Mouse (Mus musculus) central nervous system, embryonic 18 days (tissue): ENCODE measurements around the gene Cd6. TPM values are rescaled to one million over a fixed set of nuclear protein-coding genes. Genes with fewer than 3 reads are reported as not detected.

Experiments
- polyA plus RNA-seq: library from polyadenylated mRNA; depleted of rRNA; stranded (reverse); fragments of >200 nt; gene quantifications from 2 replicates; pipeline ENCODE4 v1.2.3, GENCODE M21; 2012; rRNA removed

The Cd6 gene
- polyA plus RNA-seq: 0.03 and 0.06 TPM in 2 replicates

GRCm38 (mm10) chr19:10829436-10830175, at the start of gene Cd6:
Cd6 (minus strand) TSS chr19:10830058.

DNA sequence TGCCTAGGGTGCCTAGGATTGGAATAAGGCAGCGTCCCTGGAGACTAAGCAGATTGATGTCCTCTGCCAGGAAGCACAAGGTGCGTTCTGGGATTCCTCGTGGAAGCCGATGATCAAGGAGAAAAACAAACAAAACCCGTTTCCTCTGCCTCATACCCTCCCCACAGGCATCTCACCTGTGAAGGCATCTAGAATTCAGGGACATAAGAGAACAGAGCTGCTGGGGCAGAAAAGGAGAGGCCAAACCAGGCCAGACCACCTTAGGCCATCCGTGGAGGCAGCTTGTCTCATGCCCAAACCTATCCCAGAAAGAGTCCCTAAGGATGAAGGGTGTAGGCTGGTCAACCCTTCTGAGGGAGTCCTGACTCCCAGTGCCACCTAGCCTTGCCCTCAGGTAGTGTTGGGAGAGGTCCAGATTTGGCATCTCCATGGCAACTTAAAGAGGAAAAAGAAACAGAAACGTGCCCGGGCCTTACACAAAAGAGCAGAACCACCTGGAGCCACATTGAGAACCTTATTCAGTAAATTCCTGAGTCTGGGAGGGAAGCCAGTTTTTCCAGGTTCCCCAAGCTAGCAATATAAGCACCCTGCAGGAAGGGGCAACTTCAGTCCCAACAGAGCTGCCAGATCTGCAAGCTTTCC, 40.1 kb upstream of the Cd6 start, which contains the start of gene Tmem132a:
Gene Tmem132a, minus strand, starts transcription at position 55 of the 642 bp plus-strand sequence.

GRCm38 (mm10) chr19:10839010-10839892, 9.4 kb upstream of the Cd6 start, which contains the start of gene Slc15a3:
Slc15a3 (plus strand) TSS chr19:10839727.

Other genes starting within 250 kb of the Cd6 start
- gene Ddb1, start 224.7 kb downstream of the Cd6 start, polyA plus RNA-seq: 180 TPM in 2 replicates
- gene Tkfc, start 224.4 kb downstream of the Cd6 start, polyA plus RNA-seq: 30.3 and 31.9 TPM in 2 replicates
- gene Vwce, start 195.8 kb downstream of the Cd6 start, polyA plus RNA-seq: 2.3 and 3.2 TPM in 2 replicates
- gene Pga5, start 152.0 kb downstream of the Cd6 start, polyA plus RNA-seq: 0.05 TPM in 1 of 2 replicates, not detected in the other
- gene Vps37c, start 141.3 kb downstream of the Cd6 start, polyA plus RNA-seq: 19.8 and 21.0 TPM in 2 replicates
- 0.13 and 0.15 TPM in 2 replicates for gene Cd5, start 91.1 kb downstream of the Cd6 start, polyA plus RNA-seq
- gene Slc15a3, start 9.7 kb upstream of the Cd6 start, polyA plus RNA-seq: 0.78 and 0.83 TPM in 2 replicates
- gene Tmem132a, start 39.9 kb upstream of the Cd6 start, polyA plus RNA-seq: 219 and 221 TPM in 2 replicates
- 40.8 and 44.3 TPM in 2 replicates for gene Tmem109, start 51.9 kb upstream of the Cd6 start, polyA plus RNA-seq
- 336 and 337 TPM in 2 replicates for gene Prpf19, start 65.2 kb upstream of the Cd6 start, polyA plus RNA-seq
- 0.47 and 0.65 TPM in 2 replicates for gene Zp1, start 90.6 kb upstream of the Cd6 start, polyA plus RNA-seq
- 0.28 and 0.31 TPM in 2 replicates for gene Ptgdr2, start 107.1 kb upstream of the Cd6 start, polyA plus RNA-seq
- 4.7 and 5.0 TPM in 2 replicates for gene Ccdc86, start 119.2 kb upstream of the Cd6 start, polyA plus RNA-seq
- not detected in 2 replicates for gene Ms4a10, start 144.6 kb upstream of the Cd6 start, polyA plus RNA-seq
- 0.95 and 2.3 TPM in 2 replicates for gene Ms4a15, start 163.2 kb upstream of the Cd6 start, polyA plus RNA-seq
- gene Ms4a18, start 188.0 kb upstream of the Cd6 start, polyA plus RNA-seq: not detected in 2 replicates